Mouse (Mus musculus): ENCODE data around the gene Dennd2a.

DNA sequence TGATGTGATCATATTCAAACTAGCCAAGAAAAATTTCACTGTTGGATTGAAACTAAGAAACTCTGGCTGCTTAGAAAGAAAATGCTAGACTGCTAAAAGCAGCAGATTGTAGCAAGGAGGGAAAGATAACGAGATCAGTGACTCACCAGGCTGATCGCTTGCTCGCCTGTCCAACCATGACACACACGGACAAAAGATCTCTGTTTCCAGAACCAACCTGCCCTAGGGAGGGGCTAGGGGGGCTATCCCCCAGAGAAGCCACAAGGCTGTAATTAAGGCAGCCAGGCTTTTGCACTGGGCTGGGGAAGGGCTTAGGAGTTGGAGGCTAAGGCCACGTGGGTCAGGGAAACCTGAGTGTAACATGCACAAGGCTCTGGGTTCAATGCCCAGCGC, 41.9 kb downstream of the Dennd2a start:
- TF ChIP-seq CHD2 (IDR thresholded peaks at IDR 0.05; ENCODE audit: low read depth, low read length) (no peak), HCFC1 (IDR thresholded peaks at IDR 0.05; ENCODE audit: borderline replicate concordance, insufficient read depth, low read length) (no peak)
